26 mouse cellular contexts compared by ENCODE assay signal in genomic region chr3:117297735-117298134, GRCm38 (mm10).
"Had no signal": no experiment of that assay in that cellular context is flagged by ENCODE, and none has a peak within 500 bp of the region (broad histone marks: within the 10 kb centered on the region; RNA-seq: fewer than 3 reads in every experiment).

No protein-coding gene starts in this region.

- ATAC-seq: hindbrain, postnatal 0 days; intestine, embryonic 16.5 days had no signal

- H3K36me3 ChIP-seq: heart, embryonic 13.5 days; heart, embryonic 15.5 days; hindbrain, embryonic 13.5 days; hindbrain, embryonic 15.5 days; kidney, embryonic 15.5 days; limb, embryonic 13.5 days; limb, embryonic 15.5 days had no signal

- H3K4me3 ChIP-seq: gastrocnemius, adult 2 months; heart, adult 2 months; heart, embryonic 13.5 days; heart, embryonic 15.5 days; hindbrain, embryonic 13.5 days; hindbrain, embryonic 15.5 days; kidney, embryonic 15.5 days; limb, embryonic 13.5 days; limb, embryonic 15.5 days had no signal

- DNase-seq: gastrocnemius, adult 2 months; gastrocnemius, postnatal 10 days; gastrocnemius, postnatal 25 days; heart, adult 11 months; heart, adult 2 months; heart, postnatal 14 days; heart, postnatal 36 days; kidney, adult 11 months; kidney, adult 2 months; kidney, adult 9 months; kidney, postnatal 14 days; kidney, postnatal 36 days; layer of hippocampus, adult 9-11 months; layer of hippocampus, postnatal 36 days; left cerebral cortex, postnatal 4 days had no signal

- H3K9ac ChIP-seq: heart, embryonic 13.5 days; heart, embryonic 15.5 days; hindbrain, embryonic 13.5 days; hindbrain, embryonic 15.5 days; kidney, embryonic 15.5 days; limb, embryonic 13.5 days; limb, embryonic 15.5 days had no signal

- H3K27ac ChIP-seq: gastrocnemius, adult 2 months; heart, adult 2 months; heart, embryonic 13.5 days; heart, embryonic 15.5 days; hindbrain, embryonic 13.5 days; hindbrain, embryonic 15.5 days; hindbrain, postnatal 0 days; kidney, embryonic 15.5 days; kidney, postnatal 0 days; limb, embryonic 13.5 days; limb, embryonic 15.5 days had no signal

- H3K27me3 ChIP-seq: heart, embryonic 13.5 days; heart, embryonic 15.5 days; hindbrain, embryonic 13.5 days; hindbrain, embryonic 15.5 days; kidney, embryonic 15.5 days; limb, embryonic 13.5 days; limb, embryonic 15.5 days had no signal

- H3K4me2 ChIP-seq: heart, embryonic 11.5 days; heart, embryonic 13.5 days; heart, embryonic 15.5 days; hindbrain, embryonic 13.5 days; hindbrain, embryonic 15.5 days; kidney, embryonic 15.5 days; limb, embryonic 13.5 days; limb, embryonic 15.5 days had no signal

- H3K4me1 ChIP-seq: heart, embryonic 13.5 days; heart, embryonic 15.5 days; hindbrain, embryonic 13.5 days; hindbrain, embryonic 15.5 days; kidney, embryonic 15.5 days; limb, embryonic 13.5 days; limb, embryonic 15.5 days had no signal

- H3K9me3 ChIP-seq: heart, embryonic 13.5 days; heart, embryonic 15.5 days; hindbrain, embryonic 13.5 days; hindbrain, embryonic 15.5 days; kidney, embryonic 15.5 days; limb, embryonic 13.5 days; limb, embryonic 15.5 days had no signal
